Mouse (Mus musculus) forebrain, embryonic 11.5 days (tissue): ENCODE results near the gene Zfyve9. TPM values are rescaled to one million over a fixed set of nuclear protein-coding genes. Genes with fewer than 3 reads are reported as not detected.

ENCODE experiments used
- polyA plus RNA-seq: library from polyadenylated mRNA; unstranded; fragments of >200 nt; fragmentation: Nextera tagmentation; extraction: Ambion mirVana; gene quantifications from 2 replicates; pipeline ENCODE4 v1.2.1, GENCODE M21; 2014

Gene Zfyve9
- polyA plus RNA-seq, 1 experiment from 2014 or later: 4.8 TPM

Other genes with a start within 250 kb of the Zfyve9 start
- gene Prpf38a, start 201.5 kb downstream of the Zfyve9 start, polyA plus RNA-seq: 119 and 125 TPM in 2 replicates
- 19.3 and 21.2 TPM in 2 replicates for gene Orc1, start 201.4 kb downstream of the Zfyve9 start, polyA plus RNA-seq
- gene Cc2d1b, start 160.9 kb downstream of the Zfyve9 start, polyA plus RNA-seq: 22.4 and 26.8 TPM in 2 replicates
- 1.5 and 2.1 TPM in 2 replicates for gene 3110021N24Rik, start 61.1 kb downstream of the Zfyve9 start, polyA plus RNA-seq
- 230 and 249 TPM in 2 replicates for gene Btf3l4, start 52.8 kb upstream of the Zfyve9 start, polyA plus RNA-seq
- gene Txndc12, start 53.8 kb upstream of the Zfyve9 start, polyA plus RNA-seq: 99.4 and 101 TPM in 2 replicates
- gene Kti12, start 67.0 kb upstream of the Zfyve9 start, polyA plus RNA-seq: 46.8 and 48.9 TPM in 2 replicates
- gene A730015C16Rik, start 67.8 kb upstream of the Zfyve9 start, polyA plus RNA-seq: 1.7 and 2.4 TPM in 2 replicates
- gene Rab3b, start 98.3 kb upstream of the Zfyve9 start, polyA plus RNA-seq: 28.9 and 34.6 TPM in 2 replicates
- gene Nrd1, start 219.9 kb upstream of the Zfyve9 start, polyA plus RNA-seq: 67.7 and 69.2 TPM in 2 replicates